Mouse (Mus musculus) WW6 (cell line): ENCODE results near the gene Klf5.

ENCODE experiments used
- DNase-seq: peaks from one replicate; pipeline ENCODE4 v3.0.0-alpha.2; 2013; ENCODE audit warnings: low read depth, low spot score

The Klf5 gene

DNA sequence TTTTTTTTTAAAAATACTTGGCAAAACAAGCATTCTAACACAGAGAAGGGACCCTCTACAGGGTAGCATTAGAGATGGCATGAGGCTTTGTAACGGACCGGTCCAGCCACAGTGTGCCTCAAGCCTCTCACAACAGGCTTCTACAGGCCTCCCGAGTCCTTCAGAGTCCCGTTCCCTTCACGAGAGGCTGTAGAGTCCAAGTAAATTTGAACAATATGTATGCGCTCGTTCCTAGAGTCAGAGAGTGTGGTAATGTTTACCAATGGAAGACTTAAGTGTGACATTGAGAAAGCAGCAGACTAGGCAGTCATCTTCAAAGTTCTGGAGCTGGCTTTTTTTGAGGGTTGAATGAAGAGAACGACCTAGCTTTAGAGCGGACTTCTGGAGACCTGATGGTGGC lies 11.1 kb downstream of the Klf5 start:
- no peak for DNase-seq

DNA sequence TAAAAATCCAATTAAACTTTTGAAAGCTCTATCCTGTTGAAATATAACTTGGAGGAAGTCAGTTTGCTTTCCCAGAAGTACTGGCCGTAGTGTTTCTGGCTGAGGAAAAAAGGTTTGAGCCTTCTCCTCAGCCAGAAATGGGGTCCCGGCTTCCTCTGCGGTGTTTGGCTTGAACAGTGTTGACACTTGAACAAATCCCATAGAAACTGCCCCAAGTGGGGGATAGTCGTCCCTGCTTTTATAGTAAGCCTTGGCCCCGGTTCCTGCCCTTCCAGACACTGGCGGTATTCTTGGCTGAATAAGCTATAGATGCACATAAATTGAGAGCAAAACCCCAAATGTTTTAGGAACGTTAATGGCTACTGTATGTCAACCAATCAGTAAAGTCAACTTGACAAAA lies 11.9 kb downstream of the Klf5 start:
- DNase-seq: no peak

DNA sequence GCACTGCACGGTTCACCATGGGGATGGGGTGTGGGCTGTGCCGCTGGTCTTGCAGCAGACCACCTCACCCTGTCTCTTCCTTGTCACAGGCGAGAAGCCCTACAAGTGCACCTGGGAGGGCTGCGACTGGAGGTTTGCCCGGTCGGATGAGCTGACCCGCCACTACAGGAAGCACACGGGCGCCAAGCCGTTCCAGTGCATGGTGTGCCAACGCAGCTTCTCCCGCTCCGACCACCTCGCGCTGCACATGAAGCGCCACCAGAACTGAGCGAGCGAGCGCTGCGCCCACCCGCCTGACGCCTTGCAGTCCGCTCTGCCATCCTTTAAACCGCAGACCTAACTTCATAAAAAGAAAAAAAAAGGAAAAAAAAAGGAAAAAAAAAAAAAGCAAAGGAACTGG lies 14.6 kb downstream of the Klf5 start:
- DNase-seq: no peak

DNA sequence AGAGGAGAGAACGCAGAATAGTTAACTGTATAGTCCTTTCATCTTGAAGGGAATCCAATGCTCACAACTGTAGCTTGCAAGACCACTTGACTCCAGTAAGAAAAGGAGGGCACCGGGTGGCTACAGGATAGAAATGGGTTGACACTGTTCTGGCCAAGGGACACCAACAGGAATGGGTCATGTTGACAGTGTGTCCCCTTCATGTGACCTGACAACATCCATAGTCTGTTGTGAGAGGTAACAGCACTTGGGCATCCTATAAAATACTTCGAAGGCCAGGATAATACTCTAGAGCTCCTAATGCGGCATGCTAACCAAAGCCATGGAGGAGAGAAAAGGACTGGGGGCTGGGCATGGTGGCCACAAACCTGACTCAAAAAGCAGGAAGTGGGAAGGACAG lies 17.8 kb downstream of the Klf5 start:
- no peak for DNase-seq

DNA sequence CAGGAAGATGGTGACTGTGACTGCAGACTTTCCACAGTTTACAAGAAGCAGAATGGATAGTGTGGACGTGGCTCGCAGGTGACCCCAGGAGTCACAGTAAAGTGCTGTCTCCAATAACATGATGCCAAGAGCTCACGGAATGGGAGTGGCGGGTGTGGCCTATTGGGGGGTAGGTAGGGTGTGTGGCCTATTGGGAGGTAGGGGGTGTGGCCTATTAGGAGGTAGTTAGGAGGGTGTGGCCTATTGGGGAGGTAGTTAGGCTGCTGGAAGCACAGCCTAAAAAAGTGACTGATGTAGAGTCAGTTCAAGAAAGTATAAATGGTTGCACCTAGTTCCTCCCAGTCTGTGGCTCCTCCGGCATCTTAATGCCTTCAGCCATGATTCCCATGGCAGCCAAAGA lies 22.2 kb downstream of the Klf5 start:
- DNase-seq: no peak

DNA sequence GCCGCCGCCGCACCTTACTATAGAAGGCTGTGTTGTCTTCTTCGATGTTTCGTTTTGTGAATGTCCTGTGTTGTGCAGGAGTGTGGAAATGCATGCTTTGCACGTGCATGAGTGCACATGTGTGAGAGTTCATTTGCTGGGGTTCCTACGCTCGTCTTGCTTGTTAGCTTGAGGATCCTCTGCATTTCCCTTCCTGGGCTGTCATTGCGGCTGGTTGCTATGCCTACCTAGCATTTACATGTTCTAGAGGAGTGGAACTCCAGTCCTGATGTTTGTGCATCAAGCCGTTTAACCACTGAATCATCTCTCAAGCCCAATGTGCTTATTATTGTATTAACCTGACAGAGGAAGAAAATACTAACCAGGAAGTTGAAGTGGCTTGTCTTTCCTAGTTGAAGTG lies 24.9 kb downstream of the Klf5 start:
- DNase-seq: no peak

DNA sequence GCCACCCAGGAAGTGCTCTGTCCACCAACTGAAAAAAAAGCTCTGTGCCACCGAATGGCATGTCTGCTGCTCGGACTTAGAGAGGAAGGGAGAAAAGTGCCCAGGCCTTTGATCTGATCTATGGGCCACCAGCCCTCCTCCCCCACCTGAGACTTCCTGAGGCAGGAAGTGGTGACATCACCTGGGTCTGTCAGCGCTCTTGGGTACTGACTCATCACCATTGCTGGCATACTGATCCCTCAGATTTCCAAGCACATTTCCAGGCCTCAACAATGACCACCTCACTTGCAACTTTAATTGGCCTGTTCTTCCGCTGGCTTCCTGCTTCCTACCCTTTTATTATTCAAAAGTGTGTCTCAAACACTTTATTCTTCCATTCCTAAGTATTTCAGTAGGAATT lies 26.0 kb downstream of the Klf5 start:
- peak; percentile 54 for DNase-seq

DNA sequence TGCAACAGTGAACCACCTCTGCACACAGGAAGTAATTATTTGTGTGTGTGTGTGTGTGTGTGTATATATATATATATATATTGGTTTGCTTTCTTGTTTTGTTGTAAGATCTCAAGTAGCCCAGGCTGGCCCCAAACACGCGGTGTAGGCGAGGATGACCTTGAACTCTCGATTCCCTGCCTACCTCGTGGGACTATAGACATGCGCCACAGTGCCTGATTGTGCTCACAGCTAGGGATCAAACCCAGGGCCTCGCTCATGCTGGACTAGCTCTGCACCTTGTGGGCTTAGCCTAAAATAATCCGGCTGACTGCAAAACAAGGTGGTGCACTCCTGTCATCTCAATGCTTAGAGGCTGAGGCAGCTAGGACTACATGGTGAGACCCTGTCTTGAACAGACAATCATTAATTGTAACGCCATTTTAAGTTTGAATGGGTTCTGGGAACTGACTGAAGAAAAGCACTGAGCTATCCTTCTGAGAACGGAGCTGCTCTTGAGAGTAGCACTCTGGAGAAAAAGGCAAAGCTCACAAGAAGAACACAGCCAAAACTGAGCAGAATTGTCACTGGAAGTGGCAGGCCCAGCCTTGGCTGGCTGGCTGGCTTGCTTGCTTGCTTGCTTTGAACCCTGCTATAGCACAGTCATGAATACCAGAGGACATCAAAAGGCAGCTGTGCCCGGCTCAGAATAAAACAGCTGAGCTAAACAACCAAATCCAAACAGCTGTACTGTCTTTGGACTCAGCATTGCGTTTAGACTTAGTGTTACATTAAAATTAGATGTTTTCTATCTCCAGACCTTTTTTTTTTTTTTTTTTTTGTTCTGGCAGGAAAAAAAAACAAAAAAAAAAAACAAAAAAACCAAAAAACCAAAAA lies 27.3 kb downstream of the Klf5 start:
- no peak for DNase-seq

DNA sequence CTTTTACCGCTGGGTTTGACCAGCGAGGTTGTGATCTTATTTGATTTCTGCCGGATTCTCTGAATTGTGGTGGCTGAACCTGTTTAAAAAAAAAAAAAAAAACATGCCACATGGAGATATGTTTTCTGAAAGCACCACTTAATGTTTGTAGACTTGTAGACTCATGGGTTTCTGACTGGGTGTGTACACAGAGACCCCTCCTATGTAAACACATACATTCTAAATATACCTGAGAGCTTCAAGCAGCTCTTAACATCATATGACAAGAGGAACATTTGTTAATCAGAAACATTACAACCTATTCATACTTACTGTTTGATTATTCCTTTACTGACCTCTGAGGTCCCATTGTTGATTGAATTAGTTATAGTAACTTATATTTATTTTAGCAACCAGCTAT lies 38.1 kb downstream of the Klf5 start:
- no peak for DNase-seq

DNA sequence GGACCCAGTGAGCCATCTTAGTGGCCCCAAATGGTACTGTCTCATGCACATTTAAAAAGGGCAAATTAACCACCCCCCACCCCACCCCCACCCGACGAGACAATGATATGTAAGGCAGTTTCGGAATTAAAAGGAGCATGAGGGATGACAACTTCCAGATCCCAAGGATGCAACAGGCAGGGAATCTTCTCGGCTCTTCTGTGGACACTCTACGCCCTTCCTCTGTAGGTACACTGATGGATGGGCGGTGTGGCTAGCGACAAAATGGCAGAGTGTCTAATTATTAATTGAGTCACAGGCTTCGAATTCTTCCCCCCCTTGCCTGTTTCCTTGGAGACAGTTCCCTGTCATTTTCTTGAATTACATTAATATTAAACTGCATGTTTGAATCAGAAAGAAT lies 40.5 kb downstream of the Klf5 start:
- no peak for DNase-seq

DNA sequence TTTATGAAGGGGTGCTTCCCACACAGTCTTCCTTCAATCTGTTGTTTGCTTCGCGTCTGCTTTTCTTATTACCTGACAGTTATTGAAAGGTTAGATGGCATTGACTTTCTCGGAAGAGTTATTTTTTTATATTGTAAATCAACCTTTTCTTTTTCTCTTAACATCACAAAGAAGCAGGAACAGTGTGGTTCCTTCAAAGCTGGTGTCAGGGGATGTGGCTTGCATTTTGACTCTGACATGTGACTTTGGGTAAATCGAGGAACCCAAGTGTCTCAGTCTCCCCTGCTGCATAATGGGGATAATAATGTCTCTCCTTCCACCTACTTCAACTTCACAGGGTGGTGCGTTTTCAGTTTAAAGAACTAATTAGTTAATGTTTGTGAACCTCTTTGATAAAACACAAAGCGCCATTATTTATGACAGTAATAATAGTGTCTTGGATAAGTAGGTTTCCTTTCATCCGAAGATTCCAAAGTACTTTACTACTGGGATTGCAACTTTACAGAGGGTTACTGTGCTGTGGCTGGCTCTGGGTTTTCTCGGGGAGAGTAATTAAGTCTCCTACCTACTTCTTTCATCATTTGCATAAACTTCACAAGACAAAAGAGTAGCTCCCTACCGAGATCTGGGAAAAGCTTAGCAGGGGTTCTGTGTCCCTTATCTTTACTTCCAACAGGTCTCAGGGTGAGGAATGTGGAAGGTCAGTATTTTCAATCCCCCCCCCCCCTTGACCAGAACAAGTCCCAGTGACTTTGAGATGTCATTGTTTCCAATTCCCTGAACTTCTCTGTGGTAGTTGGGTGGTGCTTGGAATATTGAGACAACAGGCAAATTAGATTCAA lies 41.4 kb downstream of the Klf5 start:
- DNase-seq: no peak

DNA sequence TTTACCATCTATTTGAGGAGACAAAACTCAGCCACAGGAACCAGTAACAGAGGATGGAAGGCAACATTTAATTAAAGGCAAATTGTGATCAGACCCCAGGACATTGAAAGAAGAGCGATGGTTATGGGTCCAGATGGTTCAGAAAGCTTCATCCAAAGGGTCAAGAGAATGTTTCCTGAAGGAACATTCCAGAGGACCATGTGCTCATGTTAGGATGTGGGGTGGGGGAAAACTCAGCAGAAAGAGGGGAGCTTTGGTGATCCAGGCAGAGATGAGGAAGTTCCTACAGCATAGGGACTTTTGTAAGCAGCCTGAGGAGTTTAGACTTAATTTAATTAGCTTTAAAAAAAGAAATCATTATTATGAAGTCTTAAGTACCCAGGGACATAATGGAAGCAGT lies 42.2 kb downstream of the Klf5 start:
- no peak for DNase-seq

DNA sequence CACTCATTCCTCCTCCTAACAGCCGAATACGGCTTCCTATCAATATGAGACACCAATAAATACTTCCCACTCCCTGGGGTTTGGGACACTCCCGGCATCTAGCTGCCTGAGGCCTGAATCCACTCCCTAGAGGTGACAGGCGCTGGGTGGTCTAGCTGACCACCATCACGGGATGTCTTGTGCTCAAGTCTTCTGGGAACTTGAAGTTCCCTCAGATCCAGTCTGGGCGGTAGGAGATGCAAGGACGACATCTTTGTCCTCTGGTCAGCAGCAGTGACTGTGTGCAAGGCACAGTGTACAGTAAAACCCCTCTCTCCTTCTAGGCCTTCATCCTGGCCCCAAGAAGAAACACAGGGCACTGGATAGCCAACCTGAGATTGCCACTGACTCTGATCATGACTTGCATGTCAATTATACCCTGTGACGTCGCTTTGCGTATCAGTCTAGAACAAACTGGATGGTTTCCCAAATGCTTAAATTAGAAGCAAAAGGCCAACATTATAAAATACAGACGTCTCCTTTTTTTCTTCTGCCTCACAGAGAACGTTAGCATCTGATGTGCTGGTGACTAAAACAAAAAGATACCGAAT lies 49.8 kb downstream of the Klf5 start:
- DNase-seq: no peak

DNA sequence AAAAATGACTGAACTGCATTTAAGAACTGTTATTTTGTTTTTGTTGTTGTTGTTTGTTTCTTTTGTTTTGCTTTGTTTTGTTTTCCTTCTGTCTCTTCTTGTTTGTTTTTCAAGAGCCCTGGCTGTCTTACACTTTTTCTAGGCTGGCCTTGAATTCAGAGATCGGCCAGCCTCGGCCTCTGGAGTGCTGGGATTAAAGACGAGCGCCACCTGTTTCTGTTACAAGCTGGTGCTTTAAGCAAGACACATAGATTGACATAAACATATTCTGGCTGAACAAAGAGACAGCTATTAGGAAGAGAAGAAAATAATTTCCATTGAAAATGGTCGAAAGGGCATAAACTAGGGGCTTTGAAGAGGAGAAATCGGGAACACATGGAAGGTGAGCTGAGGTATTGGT lies 51.1 kb downstream of the Klf5 start:
- DNase-seq: no peak

DNA sequence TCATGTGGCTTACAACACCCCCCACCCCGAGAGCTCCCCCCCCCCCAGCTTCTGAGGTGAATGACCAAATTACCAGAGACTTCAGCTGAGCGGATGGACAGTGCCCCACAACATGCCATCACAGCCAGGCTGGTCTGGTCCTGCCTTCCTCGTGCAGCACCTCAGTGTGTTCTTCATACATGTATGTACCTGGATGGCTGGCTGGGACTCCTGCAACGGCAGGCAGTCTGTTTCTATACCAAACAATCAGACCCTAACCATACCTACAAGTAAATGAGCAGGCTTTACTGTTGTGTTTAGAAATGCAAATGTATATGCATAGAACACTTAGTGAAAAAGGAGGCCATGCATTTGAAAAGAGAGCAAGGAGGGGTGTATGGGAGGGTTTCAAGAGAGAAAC lies 54.5 kb downstream of the Klf5 start:
- no peak for DNase-seq

DNA sequence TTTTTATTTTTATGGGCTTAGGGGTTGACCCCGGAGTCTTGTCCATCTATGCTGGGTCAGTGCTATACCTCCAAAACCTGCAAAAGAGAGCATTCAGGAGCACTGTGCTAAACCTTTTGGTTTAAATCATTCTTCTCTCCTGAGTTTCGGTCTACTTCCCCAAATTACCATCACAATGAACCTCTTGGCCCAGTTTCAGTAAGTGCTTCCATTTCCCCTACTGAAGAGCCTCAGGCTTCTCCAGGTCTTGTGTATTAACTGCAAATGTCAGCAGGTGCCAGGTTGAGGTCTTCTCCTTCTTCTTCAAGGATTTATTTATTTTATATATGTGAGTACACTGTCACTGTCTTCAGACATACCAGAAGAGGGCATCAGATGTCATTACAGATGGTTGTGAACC lies 55.6 kb downstream of the Klf5 start:
- DNase-seq: no peak

DNA sequence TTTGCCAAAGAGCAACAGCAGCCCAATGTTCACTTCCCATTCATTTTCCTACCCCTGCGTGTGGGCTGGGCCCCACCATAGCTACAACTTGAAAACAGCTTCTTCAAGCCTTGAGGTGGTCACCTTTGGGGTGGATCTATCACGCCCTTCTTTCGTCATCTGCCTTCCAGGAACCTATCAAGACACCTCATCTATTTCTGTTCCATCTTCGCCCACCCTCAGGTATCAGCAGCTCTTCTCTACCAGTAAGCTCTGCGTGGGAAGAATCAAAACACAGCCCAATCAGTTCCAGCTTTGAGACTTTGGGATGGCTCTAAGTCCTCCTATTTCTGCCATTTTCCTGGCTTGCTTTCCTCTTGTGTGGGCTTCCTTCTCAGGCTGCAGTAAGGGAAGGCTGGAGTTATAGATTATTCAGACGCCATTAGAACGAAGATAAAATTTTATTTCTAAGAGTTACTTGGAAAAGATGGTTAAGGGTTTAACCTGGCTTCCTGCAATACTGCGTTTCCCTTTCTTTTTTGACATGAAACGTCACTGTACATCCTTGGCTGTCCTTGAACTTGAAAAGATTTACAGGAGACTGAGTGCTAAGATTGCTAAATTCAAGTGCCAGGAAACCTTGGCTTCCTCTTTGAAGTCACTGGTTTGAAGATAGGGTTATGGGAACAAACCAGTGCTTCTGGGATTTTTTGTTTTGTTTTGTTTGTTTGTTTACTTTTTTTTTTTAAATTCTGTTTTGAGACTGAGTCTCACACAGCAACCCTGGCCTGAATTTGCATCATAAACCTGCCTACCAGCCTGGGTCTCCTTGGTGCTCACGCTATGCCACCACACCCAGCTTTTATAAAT lies 56.5 kb downstream of the Klf5 start:
- DNase-seq: no peak

DNA sequence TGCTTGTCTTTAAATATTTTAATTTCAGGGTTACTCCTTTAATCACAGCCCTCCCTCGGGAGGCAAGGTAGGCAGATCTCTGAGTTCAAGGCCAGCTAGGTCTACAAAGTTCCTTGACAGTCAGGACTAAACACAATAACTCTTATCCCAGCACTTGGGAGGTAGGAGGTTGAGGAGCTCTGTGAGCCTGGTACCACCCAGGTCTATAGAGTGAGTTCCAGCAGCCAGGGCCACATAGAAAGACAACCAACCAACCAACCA lies 57.0 kb downstream of the Klf5 start:
- no peak for DNase-seq

DNA sequence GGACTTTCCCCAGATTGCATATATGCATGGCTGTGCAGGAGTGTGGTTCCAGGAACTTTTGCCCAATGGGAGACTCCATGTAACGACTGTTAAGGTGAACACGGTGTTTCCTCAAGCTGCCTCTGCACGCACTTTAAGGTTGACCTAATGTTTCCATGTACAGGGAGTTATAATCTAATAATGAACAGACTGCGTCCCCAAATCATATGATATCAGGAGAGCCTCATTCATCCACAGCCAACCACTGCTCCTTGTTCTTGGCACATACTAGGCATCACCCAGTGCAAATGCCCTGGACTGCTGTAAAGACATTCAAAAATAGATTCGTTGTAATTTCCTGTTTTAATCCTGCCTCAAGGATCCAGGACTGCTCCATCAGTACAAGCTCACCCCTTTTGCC lies 64.5 kb downstream of the Klf5 start:
- no peak for DNase-seq

DNA sequence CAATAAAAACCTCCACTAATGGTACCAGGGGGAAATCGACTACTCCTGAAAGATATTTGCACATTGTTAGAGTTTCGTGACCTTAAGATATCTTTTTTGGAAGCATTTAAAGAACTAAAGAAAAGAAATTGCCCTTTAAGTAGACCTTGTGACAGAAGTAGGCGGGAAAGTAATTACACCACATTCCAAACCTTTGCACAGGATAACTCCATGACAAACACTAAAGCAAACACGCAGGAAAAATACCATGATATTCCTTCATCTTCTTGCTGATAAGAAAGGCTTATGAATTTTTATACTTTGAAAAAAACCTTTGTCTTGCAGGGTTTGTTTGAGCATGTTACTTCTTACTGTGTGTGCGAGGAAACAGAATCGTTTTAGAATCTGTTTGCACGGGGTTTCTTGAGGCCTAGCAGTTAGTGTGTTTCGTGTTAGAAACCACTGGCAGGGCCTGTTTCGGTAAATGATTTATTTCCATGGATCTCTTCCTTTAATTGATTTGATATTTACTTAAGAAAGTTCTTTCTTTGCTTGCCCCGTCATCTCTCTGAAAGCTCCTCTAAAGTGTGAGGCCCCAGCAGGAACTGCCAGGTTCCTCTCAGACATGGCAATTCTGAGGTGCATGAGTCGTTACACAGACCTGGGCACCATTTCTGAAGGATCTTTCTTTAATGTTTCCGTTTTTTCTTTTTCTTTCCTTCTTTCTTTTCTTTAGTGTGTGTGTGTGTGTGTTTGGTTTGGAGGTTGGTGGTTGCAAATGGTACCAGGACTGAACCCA lies 65.7 kb downstream of the Klf5 start:
- no peak for DNase-seq
